Mouse (Mus musculus) kidney, postnatal 0 days (tissue): Measurements from ENCODE around the gene BC005537. TPM values are rescaled to one million over a fixed set of nuclear protein-coding genes. Genes with fewer than 3 reads are reported as not detected.
A peak's percentile ranks its signal among the peaks of the same experiment; 100 is the strongest.
"Not testable (repeated sequence)": the region's sequence is repeated elsewhere in the genome, so short reads cannot be mapped to it uniquely, and the experiment has no call there.

Source experiments
- ATAC-seq: fragments of 200-750 bp; cut with Nextera tagmentation; replicated peaks from 2 replicates; pipeline ENCODE4 v1.8.0; 2017; ENCODE audit warnings: low read depth, moderate number of reproducible peaks, moderate TSS enrichment, moderate library complexity; ENCODE audit not compliant: low FRiP score
- DNase-seq: peaks from one replicate; pipeline ENCODE4 v3.0.0-alpha.2; 2016; ENCODE audit warnings: low spot score
- H3K27ac ChIP-seq: fragments of 300-500 bp; sonication (generic); 2 replicates; pipeline ENCODE4 v1.5.1; 2014; ENCODE audit warnings: mild to moderate bottlenecking
- H3K27me3 ChIP-seq: fragments of 300-500 bp; sonication (generic); 2 replicates; pipeline ENCODE4 v1.6.1; 2014; ENCODE audit warnings: low read length, mixed read lengths; ENCODE audit not compliant: insufficient read depth
- H3K36me3 ChIP-seq: fragments of 300-500 bp; sonication (generic); 2 replicates; pipeline ENCODE4 v1.6.1; 2014; ENCODE audit warnings: low read length, mixed read lengths; ENCODE audit not compliant: insufficient read depth
- H3K4me1 ChIP-seq: fragments of 300-500 bp; sonication (generic); replicated peaks from 2 replicates; pipeline ENCODE4 v1.6.1; 2014; ENCODE audit warnings: antibody characterized with exemption, low read length, mixed read lengths; ENCODE audit not compliant: insufficient read depth
- H3K4me2 ChIP-seq: fragments of 300-500 bp; sonication (generic); 2 replicates; pipeline ENCODE4 v1.6.1; 2014; ENCODE audit warnings: mild to moderate bottlenecking, low read length, moderate library complexity, mixed read lengths
- H3K4me3 ChIP-seq: fragments of 300-500 bp; sonication (generic); replicated peaks from 2 replicates; pipeline ENCODE4 v1.5.1; 2014; ENCODE audit warnings: low read depth, low read length
- H3K9ac ChIP-seq: fragments of 300-500 bp; sonication (generic); 2 replicates; pipeline ENCODE4 v1.6.1; 2014; ENCODE audit warnings: low read depth, low read length
- H3K9me3 ChIP-seq: fragments of 300-500 bp; sonication (generic); replicated peaks from 2 replicates; pipeline ENCODE4 v1.6.1; 2016; ENCODE audit warnings: low read length, inconsistent platforms, mixed read lengths
- CTCF ChIP-seq: IDR thresholded peaks from 2 replicates; pipeline ENCODE4 v1.5.1; 2016; ENCODE audit warnings: antibody characterized with exemption, low read depth, mild to moderate bottlenecking, moderate library complexity
- WGBS: fragments of 180-500 bp; shearing (Covaris S2); extraction: QIAGEN DNeasy Blood & Tissue Kit; methylation state at CpG from one replicate; pipeline ENCODE4 v1.1.7; 2014; 5-methylcytosine and 5-hydroxymethylcytosine counted together
- polyA plus RNA-seq: library from polyadenylated mRNA; unstranded; fragments of >200 nt; fragmentation: Nextera tagmentation; extraction: Ambion mirVana; gene quantifications from 2 replicates; pipeline ENCODE4 v1.2.1, GENCODE M21; 2015

Gene BC005537
- polyA plus RNA-seq, 1 experiment from 2014 or later: 19.1 TPM

- no peaks in the 10 kb centered on the region for H3K27me3 ChIP-seq
- H3K36me3 ChIP-seq: no peaks in the 10 kb centered on the region
- TF ChIP-seq CTCF: no peak
- H3K4me3 ChIP-seq: peak within 1 kb of the TSS; percentile 77
- H3K9ac ChIP-seq: peak within 1 kb of the TSS; percentile 75
- ATAC-seq: peak; percentile 98
- H3K27ac ChIP-seq: peak within 1 kb of the TSS; percentile 85
- H3K4me2 ChIP-seq: peak within 1 kb of the TSS; percentile 69
- DNase-seq: peak; percentile 93
- WGBS: 1% methylated on average over 79 of the region's 79 CpGs
- no peaks in the 10 kb centered on the region for H3K4me1 ChIP-seq
- no peaks in the 10 kb centered on the region for H3K9me3 ChIP-seq
Observed at GRCm38 (mm10) chr13:24761403-24762227, 39.8 kb upstream of the BC005537 start, which contains the start of gene Gmnn. Gene Gmnn (minus strand): TSS chr13:24761923.

- no peak for ATAC-seq
- H3K27me3 ChIP-seq: no peaks in the 10 kb centered on the region
- H3K9ac ChIP-seq: no peak overlapping the region; the same call in 1 of the 2 replicates
- no peaks in the 10 kb centered on the region for H3K36me3 ChIP-seq
- no peak for DNase-seq
- 30% methylated on average over 4 of the region's 4 CpGs for WGBS
- H3K4me1 ChIP-seq: no peaks in the 10 kb centered on the region
- H3K4me3 ChIP-seq: peak overlapping the region; percentile 77
- H3K9me3 ChIP-seq: no peaks in the 10 kb centered on the region
- peak overlapping the region; percentile 69 for H3K4me2 ChIP-seq
- no peak overlapping the region for H3K27ac ChIP-seq
- TF ChIP-seq CTCF: no peak
Observed at GRCm38 (mm10) chr13:24762254-24762653, 39.2 kb upstream of the BC005537 start.

- not testable (repeated sequence) for H3K27me3 ChIP-seq, H3K27ac ChIP-seq, DNase-seq, H3K4me2 ChIP-seq, H3K4me1 ChIP-seq, H3K4me3 ChIP-seq, H3K9ac ChIP-seq, H3K36me3 ChIP-seq, ATAC-seq, H3K9me3 ChIP-seq
- 74% methylated on average over 4 of the region's 4 CpGs for WGBS
Observed at GRCm38 (mm10) chr13:24767809-24768208, 33.6 kb upstream of the BC005537 start.

- H3K4me2 ChIP-seq, H3K27me3 ChIP-seq, H3K36me3 ChIP-seq, H3K4me1 ChIP-seq, DNase-seq, H3K4me3 ChIP-seq, H3K9me3 ChIP-seq, H3K27ac ChIP-seq, H3K9ac ChIP-seq, ATAC-seq: not testable (repeated sequence)
- WGBS: 92% methylated on average over 10 of the region's 10 CpGs
Observed at GRCm38 (mm10) chr13:24771482-24771881, 30.0 kb upstream of the BC005537 start.

- Histone ChIP-seq H3K36me3 (no peaks in the 10 kb centered on the region), H3K27ac (no peak overlapping the region), H3K4me2 (no peak overlapping the region), H3K27me3 (no peaks in the 10 kb centered on the region), H3K9ac (no peak overlapping the region), H3K4me1 (no peaks in the 10 kb centered on the region), H3K9me3 (no peaks in the 10 kb centered on the region), H3K4me3 (no peak overlapping the region)
- ATAC-seq (no peak), DNase-seq (peak; percentile 83)
- peak; percentile 90 for TF ChIP-seq CTCF
- WGBS: 54% methylated on average over 7 of the region's 7 CpGs
Observed at GRCm38 (mm10) chr13:24776146-24776844, 25.2 kb upstream of the BC005537 start.

GRCm38 (mm10) chr13:24778026-24778425 lies 23.4 kb upstream of the BC005537 start:
- ATAC-seq (no peak), DNase-seq (no peak)
- Histone ChIP-seq H3K9me3 (no peaks in the 10 kb centered on the region), H3K27ac (no peak overlapping the region), H3K4me2 (no peak overlapping the region), H3K4me1 (no peaks in the 10 kb centered on the region; the same call in 1 of the 2 replicates), H3K9ac (no peak overlapping the region), H3K27me3 (no peaks in the 10 kb centered on the region), H3K4me3 (no peak overlapping the region), H3K36me3 (no peaks in the 10 kb centered on the region)
- 79% methylated on average over 2 of the region's 2 CpGs for WGBS
- no peak for TF ChIP-seq CTCF
